Mouse (Mus musculus) kidney, embryonic 14.5 days (tissue): ENCODE results near the gene Clpx. TPM values are rescaled to one million over a fixed set of nuclear protein-coding genes. Genes with fewer than 3 reads are reported as not detected.

ENCODE experiments used
- ATAC-seq: fragments of 200-750 bp; cut with Nextera tagmentation; 2 replicates; pipeline ENCODE4 v1.8.0; 2017; ENCODE audit warnings: moderate number of reproducible peaks, mild to moderate bottlenecking, moderate TSS enrichment, moderate library complexity; ENCODE audit not compliant: low FRiP score, low TSS enrichment
- H3K27ac ChIP-seq: fragments of 300-500 bp; sonication (generic); 2 replicates; pipeline ENCODE4 v1.5.1; 2014; ENCODE audit warnings: low read depth, mild to moderate bottlenecking, low read length, moderate library complexity, mixed read lengths
- H3K27me3 ChIP-seq: fragments of 300-500 bp; sonication (generic); 2 replicates; pipeline ENCODE4 v1.6.1; 2014; ENCODE audit warnings: mild to moderate bottlenecking, low read length; ENCODE audit not compliant: control insufficient read depth, insufficient read depth
- H3K36me3 ChIP-seq: fragments of 300-500 bp; sonication (generic); 2 replicates; pipeline ENCODE4 v1.6.1; 2014; ENCODE audit warnings: low read length, mixed read lengths; ENCODE audit not compliant: control insufficient read depth, insufficient read depth
- H3K4me1 ChIP-seq: fragments of 300-500 bp; sonication (generic); 2 replicates; pipeline ENCODE4 v1.6.1; 2014; ENCODE audit warnings: low read length, mixed read lengths; ENCODE audit not compliant: control insufficient read depth, insufficient read depth
- H3K4me2 ChIP-seq: fragments of 300-500 bp; sonication (generic); replicated peaks from 2 replicates; pipeline ENCODE4 v1.6.1; 2014; ENCODE audit warnings: low read depth, mild to moderate bottlenecking, low read length
- H3K4me3 ChIP-seq: fragments of 300-500 bp; sonication (generic); 2 replicates; pipeline ENCODE4 v1.5.1; 2014; ENCODE audit warnings: mild to moderate bottlenecking, low read length
- H3K9ac ChIP-seq: fragments of 300-500 bp; sonication (generic); 2 replicates; pipeline ENCODE4 v1.6.1; 2014; ENCODE audit warnings: low read depth, mild to moderate bottlenecking, low read length, moderate library complexity
- H3K9me3 ChIP-seq: fragments of 300-500 bp; sonication (generic); 2 replicates; pipeline ENCODE4 v1.6.1; 2016; ENCODE audit warnings: low read length; ENCODE audit not compliant: control insufficient read depth
- WGBS: fragments of 180-500 bp; shearing (Covaris S2); extraction: QIAGEN DNeasy Blood & Tissue Kit; methylation state at CpG from one replicate; pipeline ENCODE4 v1.1.7; 2014; 5-methylcytosine and 5-hydroxymethylcytosine counted together
- polyA plus RNA-seq: library from polyadenylated mRNA; unstranded; fragments of >200 nt; fragmentation: Nextera tagmentation; extraction: Ambion mirVana; gene quantifications from 2 replicates; pipeline ENCODE4 v1.2.1, GENCODE M21; 2014

Gene Clpx
- polyA plus RNA-seq, 1 experiment from 2014 or later, result 51.1 TPM

GRCm38 (mm10) chr9:65299650-65300049 is 5.6 kb downstream of the Clpx start:
- WGBS, result 96% methylated on average over 7 of the region's 7 CpGs
- Histone ChIP-seq H3K27me3 (no peaks in the 10 kb centered on the region), H3K36me3 (peaks cover 50% of the 10 kb centered on the region), H3K9me3 (no peaks in the 10 kb centered on the region), H3K4me2 (no peak overlapping the region), H3K27ac (no peak overlapping the region), H3K4me1 (peaks cover 7% of the 10 kb centered on the region), H3K4me3 (no peak overlapping the region), H3K9ac (no peak overlapping the region)
- ATAC-seq, result no peak

GRCm38 (mm10) chr9:65302327-65302983 is 8.4 kb downstream of the Clpx start:
- 93% methylated on average over 4 of the region's 4 CpGs for WGBS
- peaks cover 55% of the 10 kb centered on the region for H3K36me3 ChIP-seq
- H3K4me3 ChIP-seq, result no peak overlapping the region
- no peak overlapping the region for H3K27ac ChIP-seq
- no peaks in the 10 kb centered on the region for H3K27me3 ChIP-seq
- H3K4me1 ChIP-seq, result no peaks in the 10 kb centered on the region
- no peaks in the 10 kb centered on the region for H3K9me3 ChIP-seq
- no peak for ATAC-seq
- H3K9ac ChIP-seq, result no peak overlapping the region
- H3K4me2 ChIP-seq, result no peak overlapping the region

GRCm38 (mm10) chr9:65303586-65303985 is 9.5 kb downstream of the Clpx start:
- Histone ChIP-seq H3K27ac (no peak overlapping the region), H3K9ac (no peak overlapping the region), H3K4me2 (no peak overlapping the region), H3K9me3 (no peaks in the 10 kb centered on the region), H3K4me3 (no peak overlapping the region), H3K27me3 (no peaks in the 10 kb centered on the region), H3K4me1 (no peaks in the 10 kb centered on the region), H3K36me3 (peaks cover 57% of the 10 kb centered on the region)
- WGBS, result 80% methylated on average over 4 of the region's 4 CpGs
- no peak for ATAC-seq

- Histone ChIP-seq H3K4me3 (no peak overlapping the region), H3K9ac (no peak overlapping the region), H3K9me3 (no peaks in the 10 kb centered on the region), H3K4me1 (no peaks in the 10 kb centered on the region), H3K4me2 (no peak overlapping the region), H3K27ac (no peak overlapping the region), H3K27me3 (no peaks in the 10 kb centered on the region), H3K36me3 (peaks cover 63% of the 10 kb centered on the region)
- ATAC-seq, result no peak
- WGBS, result 47% methylated on average over 4 of the region's 4 CpGs
These were observed 10.2 kb downstream of the Clpx start for GRCm38 (mm10) chr9:65304300-65304699.

GRCm38 (mm10) chr9:65306672-65307071 is 12.6 kb downstream of the Clpx start:
- H3K27ac ChIP-seq, result no peak overlapping the region
- no peak for ATAC-seq
- peaks cover 64% of the 10 kb centered on the region for H3K36me3 ChIP-seq
- no peak overlapping the region for H3K4me2 ChIP-seq
- 96% methylated on average over 2 of the region's 2 CpGs for WGBS
- H3K9me3 ChIP-seq, result no peaks in the 10 kb centered on the region
- no peaks in the 10 kb centered on the region for H3K4me1 ChIP-seq
- no peaks in the 10 kb centered on the region for H3K27me3 ChIP-seq
- H3K9ac ChIP-seq, result no peak overlapping the region
- H3K4me3 ChIP-seq, result no peak overlapping the region

- H3K4me3 ChIP-seq, result no peak overlapping the region
- H3K4me2 ChIP-seq, result no peak overlapping the region
- ATAC-seq, result no peak
- no peaks in the 10 kb centered on the region for H3K4me1 ChIP-seq
- H3K9ac ChIP-seq, result no peak overlapping the region
- no peaks in the 10 kb centered on the region for H3K27me3 ChIP-seq
- 86% methylated on average over 1 of the region's 1 CpGs for WGBS
- H3K27ac ChIP-seq, result no peak overlapping the region
- H3K36me3 ChIP-seq, result peaks cover 62% of the 10 kb centered on the region
- no peaks in the 10 kb centered on the region for H3K9me3 ChIP-seq
These were observed 14.0 kb downstream of the Clpx start for GRCm38 (mm10) chr9:65308011-65308410.

GRCm38 (mm10) chr9:65312669-65313357 is 18.8 kb downstream of the Clpx start:
- no peak overlapping the region for H3K4me2 ChIP-seq
- no peak overlapping the region for H3K9ac ChIP-seq
- no peaks in the 10 kb centered on the region for H3K9me3 ChIP-seq
- H3K27me3 ChIP-seq, result no peaks in the 10 kb centered on the region
- 96% methylated on average over 4 of the region's 4 CpGs for WGBS
- no peak overlapping the region for H3K27ac ChIP-seq
- H3K4me3 ChIP-seq, result no peak overlapping the region
- H3K4me1 ChIP-seq, result no peaks in the 10 kb centered on the region
- ATAC-seq, result no peak
- H3K36me3 ChIP-seq, result peaks cover 56% of the 10 kb centered on the region

GRCm38 (mm10) chr9:65313846-65314245 is 19.8 kb downstream of the Clpx start:
- Histone ChIP-seq H3K27ac (no peak overlapping the region), H3K27me3 (no peaks in the 10 kb centered on the region), H3K4me2 (no peak overlapping the region), H3K9ac (no peak overlapping the region), H3K4me1 (no peaks in the 10 kb centered on the region), H3K9me3 (no peaks in the 10 kb centered on the region), H3K4me3 (no peak overlapping the region), H3K36me3 (peaks cover 54% of the 10 kb centered on the region)
- no peak for ATAC-seq
- 97% methylated on average over 1 of the region's 1 CpGs for WGBS

- Histone ChIP-seq H3K27ac (no peak overlapping the region), H3K9me3 (no peaks in the 10 kb centered on the region), H3K4me1 (no peaks in the 10 kb centered on the region), H3K4me3 (no peak overlapping the region), H3K36me3 (peaks cover 68% of the 10 kb centered on the region), H3K27me3 (no peaks in the 10 kb centered on the region), H3K4me2 (no peak overlapping the region), H3K9ac (no peak overlapping the region)
- ATAC-seq, result no peak
- 79% methylated on average over 11 of the region's 11 CpGs for WGBS
These were observed 28.3 kb downstream of the Clpx start for GRCm38 (mm10) chr9:65322255-65322900.
